Mouse (Mus musculus): ENCODE data around the gene Zfp462. TPM values are rescaled to one million over a fixed set of nuclear protein-coding genes. Genes with fewer than 3 reads are reported as not detected.

Zfp462 gene
- total RNA-seq, 2 experiments from 2014 or later = 20.8 to 24.5 TPM

DNA sequence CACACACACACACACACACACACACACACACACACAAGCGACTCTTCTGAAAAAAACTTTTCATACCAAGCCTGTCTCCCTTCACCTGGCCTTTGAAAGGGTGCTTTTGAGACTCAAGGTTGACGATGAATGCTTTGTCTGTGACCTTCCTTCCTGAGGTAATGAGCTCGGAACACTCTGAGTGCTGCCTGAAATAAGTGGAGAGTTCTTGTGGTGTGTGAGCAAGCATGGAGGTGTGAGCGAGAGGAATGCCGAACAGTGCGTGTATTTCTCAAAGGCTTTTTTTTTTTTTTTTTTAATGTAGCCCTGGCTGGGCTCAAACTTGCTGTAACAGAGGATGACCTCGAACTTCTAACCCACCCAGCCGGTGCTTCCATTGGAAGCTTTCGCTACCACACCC lies 156.8 kb downstream of the Zfp462 start:
- DNase-seq (ENCODE audit: low spot score) = no peak

DNA sequence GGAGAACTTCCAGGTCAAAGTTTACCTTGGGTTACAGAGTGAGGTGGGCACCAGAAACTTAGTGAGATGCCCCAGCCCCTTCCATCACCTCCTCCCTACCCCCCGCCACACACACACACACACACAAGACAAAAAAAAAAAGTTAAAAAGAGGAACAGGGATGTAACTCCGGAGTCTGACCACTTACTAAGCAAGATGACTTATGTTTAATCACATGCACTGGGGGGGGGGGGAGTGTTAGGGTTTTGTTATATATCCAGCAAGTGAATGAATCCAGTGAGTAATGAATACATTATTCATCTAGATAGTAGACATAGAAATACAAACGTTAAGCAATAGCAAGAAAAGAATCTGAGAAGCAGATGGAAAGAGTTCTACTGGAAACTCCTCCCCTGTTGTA lies 157.5 kb downstream of the Zfp462 start:
- no peak for DNase-seq (ENCODE audit: low spot score)

DNA sequence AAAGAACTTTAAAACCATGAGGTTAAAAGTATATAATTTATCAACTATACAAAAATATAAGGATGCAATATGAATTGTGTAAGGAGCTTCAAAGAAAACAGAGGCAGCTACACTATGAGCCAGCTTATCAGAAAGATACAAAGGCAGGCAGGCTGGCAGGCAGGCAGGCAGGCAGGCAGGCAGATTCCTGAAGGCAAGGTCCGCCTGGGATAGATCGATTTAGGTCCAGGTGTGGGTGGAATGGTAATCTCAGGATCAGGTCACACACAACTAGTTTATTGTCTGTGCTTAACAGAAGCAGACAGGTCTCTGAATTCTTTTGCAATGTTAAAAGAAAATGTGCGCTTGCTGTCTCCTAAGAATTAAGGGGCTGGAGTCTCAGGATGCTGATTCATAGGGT lies 158.7 kb downstream of the Zfp462 start:
- no peak for DNase-seq (ENCODE audit: low spot score)

DNA sequence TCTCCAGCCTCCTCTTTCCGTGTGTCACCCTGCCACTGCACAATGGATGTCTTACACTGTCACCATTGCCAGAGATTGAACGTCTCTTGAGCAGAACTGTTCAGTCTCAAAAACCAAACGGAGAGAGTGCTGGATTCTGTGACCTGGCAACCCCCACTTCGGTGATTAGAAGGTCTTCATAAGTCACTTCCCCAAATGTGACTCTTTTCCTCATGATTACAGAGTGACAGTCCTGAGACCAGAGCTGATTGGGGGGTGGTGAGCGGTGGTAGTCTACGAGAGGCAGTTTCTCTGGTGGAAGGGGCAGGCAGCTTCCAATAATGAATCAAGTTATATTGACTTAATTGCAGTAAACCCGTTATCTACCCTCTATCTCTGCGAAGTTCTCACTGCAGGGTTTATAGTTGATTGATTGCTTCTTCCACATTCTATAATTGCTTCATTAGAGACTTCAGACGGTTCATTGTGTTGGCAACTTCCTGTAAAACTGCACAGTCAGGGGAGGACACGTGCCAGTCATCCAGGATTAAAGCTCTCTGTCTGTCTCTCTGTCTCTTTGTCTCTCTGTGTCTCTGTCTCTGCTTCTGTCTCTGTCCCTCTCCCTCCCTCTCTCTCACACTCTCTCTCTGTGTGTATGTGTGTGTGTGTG lies 173.1 kb downstream of the Zfp462 start:
- no peak for DNase-seq (ENCODE audit: low spot score)

DNA sequence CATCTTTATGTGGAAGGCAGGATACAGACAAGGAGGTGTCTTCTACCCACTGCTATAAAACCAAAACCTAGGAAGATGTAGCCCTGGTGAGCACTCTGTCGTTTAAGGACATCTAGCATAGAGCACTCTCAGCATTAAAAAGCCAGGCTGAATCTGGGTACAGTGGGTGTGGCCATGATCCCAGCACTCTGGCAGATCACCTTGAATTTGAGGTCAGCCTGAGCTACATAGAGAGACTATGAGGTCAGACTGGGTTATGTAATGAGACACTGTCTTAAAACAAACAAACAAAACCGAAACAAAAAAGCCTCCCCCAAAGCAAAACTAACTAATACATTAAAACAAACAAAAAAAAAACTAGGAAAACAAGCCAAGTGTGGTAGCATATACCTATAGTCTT lies 176.3 kb downstream of the Zfp462 start:
- no peak for DNase-seq (ENCODE audit: low spot score)

DNA sequence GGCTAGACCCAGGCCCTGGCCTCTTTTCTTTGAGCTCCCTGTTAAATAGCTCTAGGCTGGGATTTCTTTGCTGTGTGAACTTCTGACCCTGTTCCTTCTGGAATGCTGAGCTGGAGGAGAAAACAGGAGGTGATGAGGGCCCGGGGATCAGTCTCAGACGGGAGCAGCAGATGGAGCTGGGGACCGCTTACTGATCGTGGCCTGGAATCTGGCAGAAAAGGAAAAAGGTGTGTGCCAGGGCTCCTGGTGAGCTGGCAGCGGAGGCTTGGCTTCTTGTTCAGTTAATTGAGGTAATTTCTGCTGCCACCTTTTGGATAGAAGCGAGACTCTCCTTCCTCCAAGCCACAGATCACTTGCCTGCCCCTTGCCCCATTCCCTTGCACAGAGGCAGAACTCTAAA lies 177.1 kb downstream of the Zfp462 start:
- no peak for DNase-seq (ENCODE audit: low spot score)

DNA sequence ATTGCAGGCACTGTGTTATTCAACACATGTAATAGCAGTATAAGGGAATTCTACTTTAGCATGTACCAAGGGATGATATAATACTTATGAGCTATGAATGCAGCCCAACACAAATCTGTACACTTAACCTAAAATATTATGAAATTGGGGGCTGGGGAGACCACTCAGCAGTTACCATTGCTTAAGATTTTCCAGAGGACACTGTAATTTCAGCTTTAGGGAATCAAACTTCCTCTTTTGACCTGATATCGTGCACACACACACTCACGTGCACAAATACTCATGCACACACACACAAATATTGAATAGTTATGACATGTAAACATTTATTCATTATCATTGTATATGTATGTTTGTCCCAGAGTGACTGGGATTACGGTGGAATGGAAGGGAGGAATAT lies 179.3 kb downstream of the Zfp462 start:
- no peak for DNase-seq (ENCODE audit: low spot score)

DNA sequence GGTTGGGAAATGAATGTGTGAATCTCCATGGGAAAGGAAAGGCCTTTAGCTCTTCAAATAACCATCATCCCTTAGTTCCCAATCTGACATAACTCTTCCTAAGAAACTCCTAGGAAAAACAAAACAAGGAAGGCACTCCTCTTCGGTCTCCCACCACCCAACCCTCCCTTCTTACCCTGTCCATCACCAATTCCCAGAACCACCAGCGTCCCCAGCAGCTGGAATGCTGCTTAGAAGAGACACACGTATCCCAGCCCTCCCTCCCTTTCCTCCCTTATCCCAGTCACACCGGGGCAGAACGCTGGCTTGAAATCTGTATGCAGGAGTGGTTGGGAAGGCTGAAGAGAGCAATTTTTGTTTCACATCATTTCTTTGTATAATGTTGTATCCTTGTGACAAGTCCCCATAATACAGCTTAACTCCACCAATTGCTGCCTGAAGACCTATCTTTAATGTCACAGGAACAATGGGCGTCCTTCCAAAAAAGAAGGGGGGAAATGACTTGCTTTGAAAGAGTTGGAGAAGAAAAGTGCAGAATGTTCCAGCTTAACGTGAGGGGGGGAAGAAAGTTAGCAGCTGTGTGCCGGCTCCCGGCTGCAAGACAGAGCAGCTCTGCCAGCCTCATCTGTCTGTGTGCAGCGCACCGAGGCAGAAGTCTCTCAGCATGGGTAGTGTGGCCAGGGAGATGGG lies 180.3 kb downstream of the Zfp462 start:
- peak; percentile 38 for DNase-seq (ENCODE audit: low spot score)

DNA sequence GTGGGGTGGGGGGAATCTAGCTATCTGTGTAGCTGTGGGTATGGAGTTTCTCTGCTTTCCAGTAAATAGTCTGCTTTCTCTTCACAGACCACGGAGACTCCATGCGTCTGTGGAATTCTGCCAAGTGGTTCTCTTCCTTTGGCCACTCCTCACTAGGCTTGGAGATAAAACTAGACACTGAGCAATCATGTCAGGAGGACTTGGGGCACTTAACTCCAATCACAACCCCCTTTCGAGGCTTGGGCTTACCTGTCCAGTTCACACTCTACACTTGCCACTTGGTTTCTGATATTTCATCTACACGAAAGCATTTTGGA lies 180.8 kb downstream of the Zfp462 start:
- no peak for DNase-seq (ENCODE audit: low spot score)

DNA sequence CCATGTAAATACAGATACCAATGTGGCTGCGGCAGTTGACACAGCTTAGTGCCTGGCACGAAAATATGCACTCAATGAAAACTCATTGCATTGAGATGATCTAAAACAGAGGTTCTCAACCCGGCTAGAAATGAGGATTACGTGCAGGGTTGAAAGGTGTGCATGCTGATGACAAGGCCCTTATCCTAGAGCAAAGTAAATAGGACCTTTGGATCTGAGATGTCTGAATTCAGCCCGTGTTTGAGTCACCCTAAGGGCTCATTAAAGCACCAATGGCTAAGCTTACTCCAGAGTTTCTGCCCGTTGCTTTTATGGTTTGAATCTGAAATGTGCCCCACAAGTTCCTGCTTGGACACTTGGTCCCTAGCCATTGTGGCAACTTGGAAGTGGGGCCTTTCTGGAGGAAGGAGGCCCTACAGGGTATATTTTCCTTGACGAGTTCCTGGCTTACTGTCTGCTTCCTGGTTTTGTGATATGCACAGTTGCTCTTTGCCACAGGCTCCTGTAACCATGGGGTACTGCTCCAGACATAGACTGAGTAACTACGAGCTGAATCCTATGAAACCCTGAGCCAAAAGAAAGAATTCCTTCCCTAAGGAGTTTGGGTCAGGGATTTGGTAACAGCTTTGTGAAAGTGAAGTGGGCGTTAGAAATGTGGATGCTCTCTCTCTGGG lies 182.5 kb downstream of the Zfp462 start:
- DNase-seq (ENCODE audit: low spot score) = no peak

DNA sequence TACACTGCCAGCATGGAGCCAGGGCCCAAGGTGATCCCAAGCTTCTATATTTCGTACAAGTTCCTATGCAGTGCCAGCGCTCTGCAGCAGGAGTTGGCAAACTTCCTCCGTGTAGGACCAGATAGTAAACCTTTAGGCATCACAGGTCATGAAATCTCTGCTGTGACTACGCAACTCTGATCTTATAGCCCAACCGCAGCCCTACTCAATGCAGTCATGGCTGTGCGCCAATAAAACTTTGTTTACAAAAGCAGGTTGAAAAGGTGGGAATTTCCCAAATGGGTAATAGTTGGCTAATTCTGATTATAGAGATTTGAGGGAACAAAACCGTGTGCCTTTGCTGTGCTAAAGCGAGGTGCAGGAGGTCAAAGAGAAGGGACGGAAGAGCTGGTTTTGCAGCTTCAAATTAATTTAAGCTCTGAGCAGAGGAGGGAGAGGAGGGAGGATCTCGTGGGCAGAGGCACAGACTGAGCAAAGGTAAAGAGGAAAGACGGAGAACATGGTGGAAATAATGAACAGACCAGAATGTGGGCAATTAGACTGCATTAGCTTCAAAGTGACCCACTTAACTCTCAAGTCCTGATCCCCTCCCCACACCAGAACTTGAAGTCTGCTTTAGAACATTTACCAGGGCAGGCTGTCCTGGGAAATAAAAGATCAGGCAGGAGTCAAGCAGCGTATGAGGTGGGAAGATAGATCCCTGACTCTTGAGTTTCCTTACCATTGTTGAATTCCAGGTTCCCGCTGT lies 183.4 kb downstream of the Zfp462 start:
- no peak for DNase-seq (ENCODE audit: low spot score)
